Mouse (Mus musculus): ENCODE measurements around the gene Rec8.

The Rec8 gene

DNA sequence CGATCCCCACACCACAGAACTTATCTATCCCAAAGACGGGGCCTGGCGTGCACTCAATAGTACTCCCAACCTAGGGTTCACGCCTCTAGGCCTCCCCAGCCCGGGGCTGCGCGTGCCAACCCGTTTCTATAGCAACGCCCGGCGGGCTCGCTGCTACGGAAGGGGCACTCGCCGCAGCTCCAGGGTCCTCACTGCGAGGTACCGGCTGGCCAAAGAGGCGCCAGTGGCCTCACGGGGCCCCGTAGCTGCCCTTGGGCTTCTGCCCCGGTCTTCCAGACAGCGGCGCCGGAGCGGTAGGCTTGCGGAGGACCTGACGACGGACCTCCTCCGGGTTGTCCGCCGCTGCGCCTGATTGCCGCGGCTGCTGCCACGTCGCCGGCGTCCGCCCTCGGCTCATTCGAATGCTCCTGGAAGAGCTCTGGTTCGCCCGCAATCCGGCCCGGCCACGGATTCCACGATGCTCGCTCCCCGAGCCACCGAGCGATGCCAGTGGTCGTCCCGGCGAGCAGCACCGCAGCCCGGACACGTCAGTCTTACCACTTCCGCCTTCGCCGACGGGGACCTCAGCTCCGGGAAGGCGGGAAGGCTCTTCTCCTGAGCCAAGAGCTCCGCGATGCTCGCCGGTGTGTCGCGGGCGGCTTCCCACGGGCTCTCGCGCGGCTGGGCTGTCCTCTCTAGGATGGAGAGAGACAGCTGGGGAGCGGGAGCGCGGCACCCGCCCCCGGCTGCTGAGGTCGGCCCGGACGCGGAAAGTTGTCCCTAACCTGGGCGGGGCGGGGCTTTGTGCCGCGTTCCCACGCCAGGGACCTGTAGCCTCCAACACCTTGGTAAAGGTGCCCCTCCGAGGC lies 25.4 kb downstream of the Rec8 start, which contains the start of gene Tm9sf1:
Tm9sf1 (minus strand) TSS at position 747 of the 848 bp plus-strand sequence.
- DNase-seq = peak; percentile 86

DNA sequence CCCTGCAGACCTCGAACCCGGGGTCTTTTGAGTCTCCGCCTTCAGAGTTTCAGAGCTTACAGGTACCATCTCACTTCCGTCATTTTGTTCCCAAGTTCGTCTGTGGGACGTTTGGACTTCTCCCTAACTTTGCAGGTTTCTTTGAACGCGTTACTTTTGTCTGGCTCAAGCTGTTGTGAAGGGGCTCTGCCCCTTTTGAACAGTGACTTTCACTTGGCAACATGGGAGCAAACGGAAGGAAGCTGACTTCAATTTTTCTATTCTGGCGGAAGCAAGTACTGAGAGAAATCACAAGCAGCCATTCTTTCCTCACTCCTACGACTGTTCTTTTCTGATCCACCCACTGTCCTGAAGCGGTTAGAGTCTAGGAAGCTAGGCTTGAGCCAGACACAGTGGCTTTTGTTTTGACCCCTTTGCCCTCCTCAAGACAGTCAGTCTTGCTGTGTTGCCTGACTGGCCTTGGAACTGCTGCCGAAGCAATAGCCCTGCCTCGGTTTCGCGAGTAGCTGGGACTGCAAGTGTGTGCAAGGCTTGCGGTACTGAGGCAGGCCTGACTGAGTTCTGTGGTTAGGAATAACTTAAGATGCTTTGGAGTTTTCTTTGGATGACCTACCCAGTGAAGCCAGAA lies 26.5 kb downstream of the Rec8 start:
- DNase-seq = no peak

DNA sequence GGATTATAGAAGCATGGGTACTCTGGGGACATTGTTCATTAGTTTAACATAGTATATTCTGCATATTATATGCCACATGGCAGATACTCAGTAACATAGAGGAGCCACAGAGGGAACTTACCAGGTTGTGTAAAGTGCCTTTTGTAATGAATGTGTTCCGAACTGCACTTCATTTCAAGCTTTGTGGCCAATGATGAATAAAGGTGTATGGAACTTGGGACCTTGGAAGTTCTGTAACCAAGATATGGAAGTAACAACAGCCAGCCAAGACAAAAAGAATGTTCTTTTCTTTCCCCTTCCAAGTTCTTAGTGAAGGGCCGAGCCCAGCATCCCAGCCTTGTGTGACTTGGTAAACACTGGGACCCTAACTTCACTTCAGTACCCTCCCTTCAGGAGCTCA lies 32.0 kb downstream of the Rec8 start, which contains the start of gene Tssk4:
Tssk4 (plus strand) TSS at position 301 of the 400 bp plus-strand sequence.
- no peak for DNase-seq

DNA sequence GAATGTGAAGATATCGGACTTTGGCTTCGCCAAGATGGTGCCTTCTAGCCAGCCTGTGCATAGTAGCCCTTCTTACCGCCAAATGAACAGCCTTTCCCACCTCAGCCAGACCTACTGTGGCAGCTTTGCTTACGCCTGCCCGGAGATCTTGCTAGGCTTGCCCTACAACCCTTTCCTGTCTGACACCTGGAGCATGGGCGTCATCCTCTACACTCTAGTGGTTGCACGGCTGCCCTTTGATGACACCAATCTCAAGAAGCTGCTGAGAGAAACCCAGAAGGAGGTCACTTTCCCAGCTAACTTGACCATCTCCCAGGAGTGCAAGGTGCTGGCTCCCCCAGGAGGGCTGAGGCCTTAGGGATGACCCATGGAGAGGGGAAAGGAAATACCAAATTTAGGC lies 33.7 kb downstream of the Rec8 start:
- no peak for DNase-seq

DNA sequence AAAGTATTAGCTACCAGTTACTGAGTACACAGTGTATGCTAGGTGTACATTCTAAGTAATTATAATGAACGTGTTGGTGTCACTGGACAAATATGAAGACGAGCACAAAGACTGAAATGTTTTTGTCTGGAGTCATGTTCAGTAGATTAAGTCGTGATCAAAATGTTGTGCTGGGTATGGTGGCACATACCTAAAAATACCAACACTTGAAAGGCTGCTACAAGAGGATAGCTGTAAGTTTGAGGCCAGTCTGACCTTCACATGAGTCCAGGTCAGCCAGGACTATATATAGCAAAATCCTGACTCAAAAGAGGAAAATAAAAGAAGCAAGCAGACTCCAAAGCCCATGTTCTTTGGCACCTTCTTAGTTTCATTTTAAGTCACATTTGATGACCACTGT lies 39.1 kb downstream of the Rec8 start:
- DNase-seq = no peak

DNA sequence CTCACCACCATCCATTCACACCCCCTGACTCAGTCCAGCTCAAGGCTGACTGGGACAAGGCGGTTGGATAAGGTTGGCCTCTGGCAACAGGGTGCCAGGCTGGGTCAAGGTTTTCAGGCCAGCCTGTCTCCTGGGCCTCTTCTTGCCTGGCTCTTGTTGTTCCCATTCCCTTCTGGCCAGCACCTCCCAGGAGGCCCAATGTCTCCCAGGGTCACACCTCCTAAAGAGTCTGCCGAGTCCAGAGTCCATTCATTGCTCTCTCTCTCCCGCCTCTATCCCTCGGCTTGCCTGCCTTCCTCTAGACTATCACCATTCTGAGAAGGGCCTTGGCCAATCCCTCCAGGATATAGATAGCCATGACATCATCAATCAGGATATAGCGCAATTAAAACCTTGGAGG lies 40.2 kb downstream of the Rec8 start:
- no peak for DNase-seq

DNA sequence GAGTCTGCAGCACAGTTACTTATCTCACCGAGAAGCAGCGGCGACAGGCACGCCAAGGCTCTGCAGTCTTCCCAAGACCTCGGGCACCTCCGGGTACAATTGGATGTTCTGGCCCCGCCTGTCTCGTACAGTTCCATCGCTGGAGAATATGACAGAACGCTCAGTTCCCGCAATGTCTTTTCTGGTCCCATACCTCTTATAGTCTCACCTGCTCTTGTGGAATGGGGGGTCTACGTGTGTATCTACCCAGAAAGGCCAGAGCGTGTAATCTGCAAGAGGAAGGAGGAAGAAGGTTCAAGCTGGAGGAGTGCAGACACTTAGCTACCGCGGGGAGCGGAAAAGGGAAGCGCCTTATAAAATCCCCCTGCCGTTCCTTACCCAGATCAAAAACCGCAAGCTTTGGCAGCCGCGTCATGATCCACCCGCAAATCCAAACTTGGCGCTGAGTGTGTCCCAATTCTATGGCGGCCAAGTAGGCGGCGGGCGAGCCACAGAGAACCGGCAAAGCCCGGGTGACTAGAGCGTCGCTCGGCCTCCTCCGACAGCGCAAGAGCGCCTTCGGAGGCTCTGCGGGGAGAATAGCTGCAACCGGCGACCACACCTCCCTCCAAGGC lies 42.2 kb downstream of the Rec8 start, which contains the start of gene Mdp1:
Mdp1 (minus strand) TSS at position 549 of the 614 bp plus-strand sequence.
- peak; percentile 73 for DNase-seq

DNA sequence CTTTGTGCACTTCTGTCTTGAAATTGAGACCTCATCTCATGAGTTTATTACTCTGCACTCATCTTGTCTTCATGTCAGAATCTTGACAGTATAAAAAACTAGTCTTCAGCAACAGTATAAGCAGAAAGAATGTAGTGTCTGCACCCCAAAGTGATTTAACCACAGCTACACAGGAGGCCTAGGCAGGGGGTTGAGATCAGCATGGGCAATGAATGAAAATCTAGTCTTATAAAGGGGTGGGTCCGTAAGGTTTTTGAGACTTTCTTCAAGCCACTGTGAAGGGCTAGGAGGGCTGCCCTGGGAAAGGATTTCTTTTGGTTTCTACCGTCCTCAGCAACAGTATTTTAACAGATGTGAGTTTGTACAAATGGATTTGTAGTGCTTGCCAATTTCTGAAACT lies 42.8 kb downstream of the Rec8 start:
- DNase-seq = no peak

DNA sequence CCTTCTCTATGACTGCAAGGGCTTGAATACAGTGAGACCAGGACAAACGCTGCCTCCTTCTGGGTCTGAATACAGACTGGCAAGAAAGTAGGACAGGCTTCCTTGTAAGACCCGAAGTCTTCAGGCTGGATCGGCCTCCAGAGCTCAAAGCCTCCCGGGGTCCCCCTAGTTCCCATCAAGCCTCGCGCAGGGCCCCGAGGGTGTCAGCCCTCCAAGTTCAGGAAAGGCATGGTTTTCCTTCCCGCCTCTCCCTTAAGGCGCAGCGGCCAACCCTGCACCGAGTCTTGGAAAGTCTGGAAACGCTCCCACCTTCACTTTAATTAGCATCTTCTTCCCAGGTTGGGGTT lies 53.6 kb downstream of the Rec8 start:
- DNase-seq = no peak

DNA sequence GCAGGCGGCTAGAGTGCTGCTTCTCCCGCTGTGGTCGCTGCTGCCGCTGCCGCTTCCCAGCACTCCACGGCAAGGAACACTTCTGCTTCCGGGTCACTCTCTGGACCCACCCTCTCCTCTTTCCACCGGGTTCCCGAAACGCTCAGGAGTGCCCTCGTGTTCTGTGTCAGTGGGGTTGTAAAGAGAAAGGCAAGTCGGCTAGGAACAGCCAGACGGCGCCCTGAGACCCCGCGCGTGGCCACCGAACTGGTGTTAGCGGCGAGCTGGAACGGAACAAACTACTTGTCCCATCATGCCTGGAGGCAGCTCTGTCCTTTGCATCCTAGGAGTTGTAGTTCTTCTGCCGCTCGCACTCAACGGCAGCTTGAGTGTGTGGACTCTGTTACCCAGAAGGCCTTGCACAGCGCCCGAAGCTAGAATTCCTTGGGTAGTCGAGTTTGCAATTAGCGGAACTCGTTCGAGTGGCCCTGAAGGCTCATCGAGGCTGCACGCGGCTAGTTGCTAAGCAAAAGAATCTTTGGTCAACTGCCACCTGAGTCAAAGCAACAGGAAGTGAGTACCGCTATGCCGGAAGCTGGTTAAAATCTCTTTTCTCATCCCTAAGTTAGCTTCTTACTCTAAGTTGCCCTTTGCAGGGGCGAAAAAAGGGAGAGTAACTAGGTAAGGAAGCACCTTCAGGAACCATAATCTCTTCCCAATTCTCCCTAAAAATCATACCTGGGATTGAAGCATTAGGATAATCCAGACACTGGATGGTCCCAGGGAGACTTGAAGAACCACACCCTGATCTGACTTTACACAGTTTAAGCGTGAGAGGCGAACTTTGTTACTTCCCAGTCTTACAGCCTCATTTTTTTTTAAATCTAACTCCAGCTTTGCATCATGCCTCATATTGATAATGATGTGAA lies 54.2 kb downstream of the Rec8 start, which contains the start of the genes Gmpr2 and Nedd8:
Gmpr2 (plus strand) TSS at position 109 of the 908 bp plus-strand sequence.
Nedd8 (minus strand) TSS at position 292 of the 908 bp plus-strand sequence.
- peak; percentile 91 for DNase-seq

DNA sequence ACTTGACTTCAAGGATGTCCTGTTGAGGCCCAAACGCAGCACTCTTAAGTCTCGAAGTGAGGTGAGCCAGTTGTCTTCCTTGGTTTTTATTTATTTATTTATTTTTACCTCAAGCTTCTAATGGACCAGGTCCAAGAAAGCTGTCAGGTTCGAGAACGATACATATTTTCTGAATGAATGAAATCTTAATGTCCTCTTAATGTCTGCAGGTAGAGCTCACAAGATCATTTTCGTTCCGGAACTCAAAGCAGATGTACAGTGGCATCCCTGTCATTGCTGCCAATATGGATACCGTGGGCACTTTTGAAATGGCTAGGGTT lies 54.9 kb downstream of the Rec8 start:
- no peak for DNase-seq

Measured in cerebellum, adult 11-12 months (tissue).